Mouse (Mus musculus) liver, embryonic 15.5 days (tissue): ENCODE data around the gene Rnf181. TPM values are rescaled to one million over a fixed set of nuclear protein-coding genes. Genes with fewer than 3 reads are reported as not detected.
A peak's percentile ranks its signal among the peaks of the same experiment; 100 is the strongest.

Experiments
- ATAC-seq: fragments of 200-750 bp; cut with Nextera tagmentation; 2 replicates; pipeline ENCODE4 v1.8.0; 2017; ENCODE audit warnings: moderate number of reproducible peaks, mild to moderate bottlenecking, moderate library complexity; ENCODE audit not compliant: insufficient read depth
- H3K27ac ChIP-seq: fragments of 300-500 bp; sonication (generic); replicated peaks from 2 replicates; pipeline ENCODE4 v1.5.1; 2015; ENCODE audit warnings: mild to moderate bottlenecking, inconsistent platforms
- H3K27me3 ChIP-seq: fragments of 300-500 bp; sonication (generic); 2 replicates; pipeline ENCODE4 v1.6.1; 2015; ENCODE audit warnings: mild to moderate bottlenecking, inconsistent platforms
- H3K36me3 ChIP-seq: fragments of 300-500 bp; sonication (generic); replicated peaks from 2 replicates; pipeline ENCODE4 v1.6.1; 2015; ENCODE audit warnings: moderate library complexity, mild to moderate bottlenecking, inconsistent platforms
- H3K4me1 ChIP-seq: fragments of 300-500 bp; sonication (generic); replicated peaks from 2 replicates; pipeline ENCODE4 v1.6.1; 2015; ENCODE audit warnings: inconsistent platforms
- H3K4me2 ChIP-seq: fragments of 300-500 bp; sonication (generic); 2 replicates; pipeline ENCODE4 v1.6.1; 2015; ENCODE audit warnings: moderate library complexity, mild to moderate bottlenecking, inconsistent platforms
- H3K4me3 ChIP-seq: fragments of 300-500 bp; sonication (generic); replicated peaks from 2 replicates; pipeline ENCODE4 v1.5.1; 2015; ENCODE audit warnings: mild to moderate bottlenecking, inconsistent platforms
- H3K9ac ChIP-seq: fragments of 300-500 bp; sonication (generic); 2 replicates; pipeline ENCODE4 v1.6.1; 2015; ENCODE audit warnings: moderate library complexity, mild to moderate bottlenecking, inconsistent platforms
- H3K9me3 ChIP-seq: fragments of 300-500 bp; sonication (generic); replicated peaks from 2 replicates; pipeline ENCODE4 v1.6.1; 2016; ENCODE audit warnings: inconsistent platforms
- WGBS: fragments of 180-500 bp; shearing (Covaris S2); methylation state at CpG from one replicate; pipeline ENCODE4 v1.1.7; 2015; ENCODE audit warnings: mixed read lengths; ENCODE audit not compliant: insufficient replicate concordance; 5-methylcytosine and 5-hydroxymethylcytosine counted together
- polyA plus RNA-seq: library from polyadenylated mRNA; unstranded; fragments of >200 nt; fragmentation: Nextera tagmentation; extraction: Ambion mirVana; gene quantifications from 2 replicates; pipeline ENCODE4 v1.2.1, GENCODE M21; 2015

The Rnf181 gene
- polyA plus RNA-seq, 1 experiment from 2014 or later = 82.5 TPM

GRCm38 (mm10) chr6:72371147-72371546 lies 4.4 kb upstream of the Rnf181 start:
- H3K4me1 ChIP-seq = peaks cover 64% of the 10 kb centered on the region
- H3K36me3 ChIP-seq = peaks cover 12% of the 10 kb centered on the region
- H3K9me3 ChIP-seq = no peaks in the 10 kb centered on the region
- H3K4me2 ChIP-seq = no peak overlapping the region
- no peak for ATAC-seq
- H3K27me3 ChIP-seq = no peaks in the 10 kb centered on the region
- 0 out of 2 replicates have a peak overlapping the region, but pooled peaks have one; percentile 26 for H3K27ac ChIP-seq
- no peak overlapping the region; the same call in 1 of the 2 replicates for H3K9ac ChIP-seq
- no peak overlapping the region for H3K4me3 ChIP-seq
- 75% methylated on average over 5 of the region's 5 CpGs for WGBS

GRCm38 (mm10) chr6:72370091-72370490 lies 3.3 kb upstream of the Rnf181 start:
- H3K9ac ChIP-seq = no peak overlapping the region
- H3K9me3 ChIP-seq = no peaks in the 10 kb centered on the region
- H3K27me3 ChIP-seq = no peaks in the 10 kb centered on the region
- 82% methylated on average over 12 of the region's 12 CpGs for WGBS
- no peak overlapping the region for H3K4me2 ChIP-seq
- ATAC-seq = no peak
- no peak overlapping the region for H3K27ac ChIP-seq
- H3K4me1 ChIP-seq = peaks cover 55% of the 10 kb centered on the region
- peaks cover 12% of the 10 kb centered on the region for H3K36me3 ChIP-seq
- H3K4me3 ChIP-seq = no peak overlapping the region

DNA sequence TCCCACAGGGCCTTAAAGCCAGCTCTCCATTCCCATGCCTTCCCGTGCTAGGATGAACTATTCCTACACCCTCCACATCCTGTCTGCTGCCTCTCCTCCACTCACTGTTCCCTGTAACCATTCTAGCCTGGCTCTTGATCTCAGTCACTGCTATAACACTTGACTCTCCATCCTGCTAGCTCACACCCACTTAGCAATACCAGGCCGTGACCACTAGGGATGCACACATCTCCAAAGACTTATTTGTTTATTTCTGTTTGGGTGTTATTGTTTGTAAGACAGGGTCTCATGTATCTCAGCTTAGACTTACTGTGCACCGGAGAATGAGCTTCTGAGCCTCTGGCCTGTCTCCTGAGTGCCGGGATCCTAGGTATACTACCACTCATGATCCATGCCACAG lies 2.8 kb upstream of the Rnf181 start:
- ATAC-seq = no peak
- Histone ChIP-seq H3K4me1 (peaks cover 49% of the 10 kb centered on the region), H3K9ac (no peak overlapping the region)

GRCm38 (mm10) chr6:72367460-72367974 lies 761 bp upstream of the Rnf181 start:
- Histone ChIP-seq H3K27ac (no peak overlapping the region), H3K9me3 (no peaks in the 10 kb centered on the region), H3K36me3 (peaks cover 12% of the 10 kb centered on the region), H3K27me3 (no peaks in the 10 kb centered on the region), H3K9ac (no peak overlapping the region), H3K4me3 (no peak overlapping the region), H3K4me1 (peaks cover 49% of the 10 kb centered on the region), H3K4me2 (no peak overlapping the region)
- ATAC-seq = no peak
- WGBS = 79% methylated on average over 4 of the region's 4 CpGs

More for the DNA sequence above, 2.8 kb upstream of the Rnf181 start:
- Histone ChIP-seq H3K4me2 (no peak overlapping the region), H3K4me3 (no peak overlapping the region), H3K9me3 (no peaks in the 10 kb centered on the region), H3K27me3 (no peaks in the 10 kb centered on the region), H3K27ac (no peak overlapping the region), H3K36me3 (peaks cover 12% of the 10 kb centered on the region)
- WGBS = 76% methylated on average over 4 of the region's 4 CpGs

DNA sequence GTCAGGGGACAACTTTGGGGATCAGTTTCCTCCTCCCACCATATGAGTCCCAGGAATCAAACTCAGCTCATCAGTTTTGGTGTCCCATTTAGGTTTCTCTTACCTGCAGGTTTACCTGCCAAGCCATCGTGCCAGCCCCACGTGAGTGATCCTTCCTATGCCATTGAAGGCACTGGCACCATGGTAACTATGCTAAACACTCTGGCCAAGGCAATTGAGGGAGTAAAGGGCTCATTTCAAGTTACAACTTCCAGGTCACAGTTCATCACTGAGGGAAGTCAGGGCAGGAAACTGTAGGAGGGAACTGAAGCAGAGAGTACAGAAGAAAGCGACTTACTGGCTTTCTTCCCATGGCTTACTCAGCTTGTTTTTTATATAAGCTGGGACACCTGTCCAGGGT lies 452 bp downstream of the Rnf181 start:
- peaks cover 42% of the 10 kb centered on the region for H3K4me1 ChIP-seq
- WGBS = 59% methylated on average over 3 of the region's 3 CpGs
- H3K9ac ChIP-seq = no peak overlapping the region

GRCm38 (mm10) chr6:72364985-72365384 lies 1.8 kb downstream of the Rnf181 start:
- Histone ChIP-seq H3K4me1 (peaks cover 42% of the 10 kb centered on the region), H3K27me3 (no peaks in the 10 kb centered on the region), H3K36me3 (peaks cover 24% of the 10 kb centered on the region), H3K9ac (no peak overlapping the region), H3K4me3 (no peak overlapping the region), H3K4me2 (no peak overlapping the region), H3K9me3 (no peaks in the 10 kb centered on the region), H3K27ac (no peak overlapping the region)
- 40% methylated on average over 6 of the region's 6 CpGs for WGBS
- no peak for ATAC-seq

More for the DNA sequence above, 452 bp downstream of the Rnf181 start:
- H3K4me2 ChIP-seq = no peak overlapping the region
- H3K4me3 ChIP-seq = no peak overlapping the region
- no peaks in the 10 kb centered on the region for H3K9me3 ChIP-seq
- H3K36me3 ChIP-seq = peaks cover 12% of the 10 kb centered on the region
- no peak for ATAC-seq
- no peak overlapping the region for H3K27ac ChIP-seq
- H3K27me3 ChIP-seq = no peaks in the 10 kb centered on the region

DNA sequence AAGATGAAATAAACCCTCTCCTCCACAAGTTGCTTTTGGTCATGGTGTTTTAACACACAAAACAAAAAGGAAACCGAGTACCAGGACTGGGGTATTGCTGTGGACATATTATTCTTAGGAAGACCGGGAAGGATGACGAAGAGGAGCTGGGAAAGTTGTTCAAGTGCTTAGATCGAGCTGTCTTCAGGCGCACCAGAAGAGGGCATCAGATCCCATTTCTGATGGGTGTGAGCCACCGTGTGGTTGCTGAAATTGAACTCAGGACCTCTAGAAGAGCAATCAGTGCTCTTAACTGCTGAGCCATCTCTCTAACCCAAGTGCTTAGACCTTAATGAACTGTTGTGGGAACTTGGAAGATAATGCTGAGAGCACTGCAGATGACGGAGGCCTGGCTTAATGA lies 2.7 kb downstream of the Rnf181 start:
- Histone ChIP-seq H3K36me3 (peaks cover 30% of the 10 kb centered on the region), H3K9ac (no peak overlapping the region), H3K27ac (no peak overlapping the region), H3K27me3 (no peaks in the 10 kb centered on the region), H3K4me2 (no peak overlapping the region), H3K4me3 (no peak overlapping the region), H3K9me3 (no peaks in the 10 kb centered on the region), H3K4me1 (peaks cover 46% of the 10 kb centered on the region)
- 36% methylated on average over 7 of the region's 7 CpGs for WGBS
- ATAC-seq = no peak

GRCm38 (mm10) chr6:72362132-72363028 lies 4.4 kb downstream of the Rnf181 start:
- peak; percentile 95 for ATAC-seq
- no peaks in the 10 kb centered on the region for H3K9me3 ChIP-seq
- H3K27ac ChIP-seq = peak overlapping the region; percentile 91
- peak overlapping the region; percentile 73 for H3K9ac ChIP-seq
- H3K4me1 ChIP-seq = peaks cover 62% of the 10 kb centered on the region
- H3K4me3 ChIP-seq = peak overlapping the region; percentile 70
- peak overlapping the region; percentile 83 for H3K4me2 ChIP-seq
- H3K27me3 ChIP-seq = peaks cover under 1% of the 10 kb centered on the region; the same call in 1 of the 2 replicates
- peaks cover 36% of the 10 kb centered on the region for H3K36me3 ChIP-seq
- WGBS = 0% methylated on average over 42 of the region's 42 CpGs

GRCm38 (mm10) chr6:72361121-72361551 lies 5.6 kb downstream of the Rnf181 start:
- WGBS = 14% methylated on average over 5 of the region's 5 CpGs
- H3K27ac ChIP-seq = peak overlapping the region; percentile 91
- no peaks in the 10 kb centered on the region for H3K9me3 ChIP-seq
- ATAC-seq = no peak
- H3K27me3 ChIP-seq = peaks cover 13% of the 10 kb centered on the region
- peak overlapping the region; percentile 73 for H3K9ac ChIP-seq
- peaks cover 74% of the 10 kb centered on the region for H3K4me1 ChIP-seq
- H3K4me3 ChIP-seq = peak overlapping the region; percentile 70
- H3K4me2 ChIP-seq = peak overlapping the region; percentile 79
- H3K36me3 ChIP-seq = peaks cover 43% of the 10 kb centered on the region

DNA sequence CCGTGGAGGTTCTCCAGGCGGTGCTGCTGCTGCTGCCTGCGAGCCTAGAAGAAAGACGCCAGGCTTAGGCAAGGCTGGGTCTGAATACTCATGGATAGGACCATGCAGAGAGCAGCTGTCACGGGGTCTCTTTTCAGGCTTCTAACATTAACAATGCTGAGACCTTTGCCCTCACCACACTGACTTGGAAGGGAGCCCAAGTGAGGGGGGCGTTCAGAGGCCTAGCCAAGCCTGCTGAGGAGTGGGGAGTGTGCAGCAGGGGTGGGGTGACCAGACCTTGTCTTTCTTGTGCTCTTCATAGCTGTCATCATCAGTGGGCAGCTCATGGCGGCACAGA lies 6.2 kb downstream of the Rnf181 start:
- H3K4me2 ChIP-seq = peak overlapping the region; percentile 79
- peak overlapping the region; percentile 70 for H3K4me3 ChIP-seq
- peaks cover 44% of the 10 kb centered on the region for H3K36me3 ChIP-seq
- 67% methylated on average over 7 of the region's 7 CpGs for WGBS
- H3K4me1 ChIP-seq = peaks cover 78% of the 10 kb centered on the region
- H3K9ac ChIP-seq = no peak overlapping the region
- H3K27me3 ChIP-seq = peaks cover 19% of the 10 kb centered on the region
- H3K9me3 ChIP-seq = no peaks in the 10 kb centered on the region
- ATAC-seq = no peak
- H3K27ac ChIP-seq = peak overlapping the region; percentile 91

- no peak for ATAC-seq
- Histone ChIP-seq H3K36me3 (peaks cover 44% of the 10 kb centered on the region), H3K4me3 (peak overlapping the region; percentile 70), H3K4me2 (peak overlapping the region; percentile 79), H3K9me3 (no peaks in the 10 kb centered on the region), H3K27me3 (peaks cover 24% of the 10 kb centered on the region), H3K9ac (no peak overlapping the region), H3K27ac (peak overlapping the region; percentile 91), H3K4me1 (peaks cover 83% of the 10 kb centered on the region)
- WGBS = 76% methylated on average over 11 of the region's 11 CpGs
Measured at GRCm38 (mm10) chr6:72359891-72360598, 6.7 kb downstream of the Rnf181 start.
